9 mouse cellular contexts compared by ENCODE assay signal in genomic region chr19:47122802-47123201, GRCm38 (mm10). TPM values are rescaled to one million over a fixed set of nuclear protein-coding genes. Genes with fewer than 3 reads are reported as not detected.
DNase-seq lines count a peak whose midpoint lies in the region; ATAC-seq and TF ChIP-seq lines count a peak whose summit lies in the region.
"Had no signal": no experiment of that assay in that cellular context is flagged by ENCODE, and none has a peak within 500 bp of the region (broad histone marks: within the 10 kb centered on the region; RNA-seq: fewer than 3 reads in every experiment).

No protein-coding gene starts in this region.

- H3K27me3 ChIP-seq in heart, adult 2 months (ENCODE audit: control insufficient read depth, insufficient read depth, low read length): no peaks in the 10 kb centered on the region
- no peaks in the 10 kb centered on the region for H3K27me3 ChIP-seq in kidney, embryonic 16.5 days (ENCODE audit: insufficient read depth, low read length)

- peak; percentile 86 for TF ChIP-seq CTCF in heart, adult 2 months (IDR thresholded peaks at IDR 0.05)
- peak; percentile 36; the same call in 1 of the 2 replicates for TF ChIP-seq CTCF in embryonic fibroblast, embryonic 13.5 days (IDR thresholded peaks at IDR 0.05; ENCODE audit: borderline replicate concordance, insufficient read depth, low read length)

- TF ChIP-seq POLR2A in heart, adult 2 months (IDR thresholded peaks at IDR 0.05; ENCODE audit: insufficient read depth, low read depth, low read length): no peak
- TF ChIP-seq POLR2A in embryonic fibroblast, embryonic 13.5 days (IDR thresholded peaks at IDR 0.05; ENCODE audit: low read depth, low read length): no peak

- no peak overlapping the region for H3K4me3 ChIP-seq in heart, adult 2 months
- no peak overlapping the region for H3K4me3 ChIP-seq in embryonic fibroblast, embryonic 13.5 days (ENCODE audit: insufficient read depth, low read length)
- H3K4me3 ChIP-seq in kidney, embryonic 16.5 days (ENCODE audit: low read length): no peak overlapping the region

- no peaks in the 10 kb centered on the region for H3K4me1 ChIP-seq in heart, adult 2 months (ENCODE audit: control insufficient read depth, insufficient read depth, low read length)
- H3K4me1 ChIP-seq in embryonic fibroblast, embryonic 13.5 days (ENCODE audit: control insufficient read depth, insufficient read depth, low read length): no peaks in the 10 kb centered on the region
- H3K4me1 ChIP-seq in kidney, embryonic 16.5 days (ENCODE audit: insufficient read depth, low read length): no peaks in the 10 kb centered on the region

- H3K9ac ChIP-seq in heart, adult 2 months (ENCODE audit: low read depth, low read length): no peak overlapping the region
- H3K9ac ChIP-seq in kidney, embryonic 16.5 days (replicated peaks; ENCODE audit: low read length): no peak overlapping the region

- TF ChIP-seq EP300 in heart, adult 2 months (IDR thresholded peaks at IDR 0.05; ENCODE audit: insufficient read depth, low read depth, low read length): no peak

- H3K79me2 ChIP-seq in heart, adult 2 months (replicated peaks; ENCODE audit: control insufficient read depth, insufficient read depth, low read length): no peaks in the 10 kb centered on the region

- no peak overlapping the region for H3K27ac ChIP-seq in heart, adult 2 months
- H3K27ac ChIP-seq in embryonic fibroblast, embryonic 13.5 days (ENCODE audit: insufficient read depth, low read length): no peak overlapping the region
- no peak overlapping the region for H3K27ac ChIP-seq in kidney, embryonic 16.5 days (ENCODE audit: low read length)

- no peak overlapping the region for H3K4me2 ChIP-seq in kidney, embryonic 16.5 days (replicated peaks; ENCODE audit: low read depth, low read length)

- WGBS in heart, adult 2 months: 34% methylated on average over 2 of the region's 2 CpGs
- WGBS in kidney, embryonic 16.5 days: 15% methylated on average over 2 of the region's 2 CpGs

- intact Hi-C loops in heart, adult 2 months (cut with DNase I): loop anchor here (2.0 kb wide), 1 partner anchor 14 kb away; no protein-coding TSS in a partner anchor

- H3K36me3 ChIP-seq in heart, adult 2 months (ENCODE audit: control insufficient read depth, insufficient read depth, low read length): no peaks in the 10 kb centered on the region
- peaks cover 53% of the 10 kb centered on the region for H3K36me3 ChIP-seq in kidney, embryonic 16.5 days (ENCODE audit: insufficient read depth, low read length)

- H3K9me3 ChIP-seq in kidney, embryonic 16.5 days (ENCODE audit: low read length): no peaks in the 10 kb centered on the region

- ATAC-seq in megakaryocyte-erythroid progenitor cell, adult 5-6 weeks (replicated peaks; ENCODE audit: low FRiP score, low TSS enrichment, poor library complexity, severe bottlenecking): no peak
- ATAC-seq in kidney, embryonic 16.5 days (ENCODE audit: low FRiP score, low TSS enrichment): no peak

- no peak for DNase-seq in heart, adult 2 months
- DNase-seq in heart, adult 8-10 months (ENCODE audit: low spot score): no peak
- DNase-seq in spleen, adult 12 weeks (ENCODE audit: low spot score): peak; percentile 33
- no peak for DNase-seq in spleen, postnatal 36 days (ENCODE audit: low spot score in 2 of 2)
- DNase-seq in spleen, postnatal 10 days (ENCODE audit: low spot score in 2 of 2): peak; percentile 32 to 77

RNA-seq across cellular contexts. Expression of gene Calhm2, which starts 15.3 kb away (rescaled TPM):
- total RNA-seq in heart, adult 2 months (2021): 1 to 10 TPM; 3.7 to 4.5 TPM
- 7.1 and 7.5 TPM in 2 replicates for polyA plus RNA-seq in heart, adult 2 months (2012; rRNA removed)
- 1 to 10 TPM; 2.4 to 4.5 (median 4.1) TPM for total RNA-seq in heart, adult 8-10 months (2022)
- polyA plus RNA-seq in embryonic fibroblast, embryonic 13.5 days (2011; ENCODE audit: insufficient read length, low read depth, missing spikeins): 13.7 and 15.2 TPM in 2 replicates
- total RNA-seq in megakaryocyte-erythroid progenitor cell, adult 5-6 weeks (2014; fragmentation: Nextera tagmentation): 3.2 and 3.6 TPM in 2 replicates
- total RNA-seq in megakaryocyte-erythroid progenitor cell, adult 5-6 weeks (2017): 1.6 and 2.3 TPM in 2 replicates
- polyA plus RNA-seq in kidney, embryonic 16.5 days (2015; fragmentation: Nextera tagmentation; extraction: Ambion mirVana): 8.5 and 8.7 TPM in 2 replicates

RNA-seq across cellular contexts. Expression of gene Calhm1, which starts 21.3 kb away (rescaled TPM):
- total RNA-seq in heart, adult 2 months (2021): not detected
- polyA plus RNA-seq in heart, adult 2 months (2012; rRNA removed): not detected in 2 replicates
- not detected for total RNA-seq in heart, adult 8-10 months (2022)
- not detected in 2 replicates for polyA plus RNA-seq in embryonic fibroblast, embryonic 13.5 days (2011; ENCODE audit: insufficient read length, low read depth, missing spikeins)
- total RNA-seq in megakaryocyte-erythroid progenitor cell, adult 5-6 weeks (2014; fragmentation: Nextera tagmentation): not detected in 2 replicates
- total RNA-seq in megakaryocyte-erythroid progenitor cell, adult 5-6 weeks (2017): not detected in 2 replicates
- polyA plus RNA-seq in kidney, embryonic 16.5 days (2015; fragmentation: Nextera tagmentation; extraction: Ambion mirVana): not detected in 2 replicates
- polyA plus RNA-seq: large intestine, adult 2 months had no signal

RNA-seq across cellular contexts. Expression of gene Pdcd11, which starts 32.2 kb away (rescaled TPM):
- 10 to 100 TPM; 11.8 to 12.4 TPM for total RNA-seq in heart, adult 2 months (2021)
- polyA plus RNA-seq in heart, adult 2 months (2012; rRNA removed): 5.5 and 7.7 TPM in 2 replicates
- total RNA-seq in heart, adult 8-10 months (2022): 10 to 100 TPM; 11.5 to 12.7 (median 12.0) TPM
- polyA plus RNA-seq in embryonic fibroblast, embryonic 13.5 days (2011; ENCODE audit: insufficient read length, low read depth, missing spikeins): 22.2 and 22.6 TPM in 2 replicates
- total RNA-seq in megakaryocyte-erythroid progenitor cell, adult 5-6 weeks (2014; fragmentation: Nextera tagmentation): 31.9 and 42.3 TPM in 2 replicates
- 38.0 and 42.3 TPM in 2 replicates for total RNA-seq in megakaryocyte-erythroid progenitor cell, adult 5-6 weeks (2017)
- polyA plus RNA-seq in kidney, embryonic 16.5 days (2015; fragmentation: Nextera tagmentation; extraction: Ambion mirVana): 9.3 and 10.3 TPM in 2 replicates

RNA-seq across cellular contexts. Expression of gene Usmg5, which starts 32.4 kb away (rescaled TPM):
- total RNA-seq in heart, adult 2 months (2021): 1,000 to 10,000 TPM; 2,026 to 2,490 TPM
- polyA plus RNA-seq in heart, adult 2 months (2012; rRNA removed): 762 and 1,154 TPM in 2 replicates
- 1,000 to 10,000 TPM; 2,439 to 2,796 (median 2,686) TPM for total RNA-seq in heart, adult 8-10 months (2022)
- polyA plus RNA-seq in embryonic fibroblast, embryonic 13.5 days (2011; ENCODE audit: insufficient read length, low read depth, missing spikeins): 712 and 728 TPM in 2 replicates
- total RNA-seq in megakaryocyte-erythroid progenitor cell, adult 5-6 weeks (2014; fragmentation: Nextera tagmentation): 709 and 727 TPM in 2 replicates
- 667 and 899 TPM in 2 replicates for total RNA-seq in megakaryocyte-erythroid progenitor cell, adult 5-6 weeks (2017)
- 1,146 and 1,154 TPM in 2 replicates for polyA plus RNA-seq in kidney, embryonic 16.5 days (2015; fragmentation: Nextera tagmentation; extraction: Ambion mirVana)

RNA-seq across cellular contexts. Expression of gene Calhm3, which starts 34.8 kb away (rescaled TPM):
- total RNA-seq in heart, adult 2 months (2021): not detected
- not detected in 2 replicates for polyA plus RNA-seq in heart, adult 2 months (2012; rRNA removed)
- not detected for total RNA-seq in heart, adult 8-10 months (2022)
- polyA plus RNA-seq in embryonic fibroblast, embryonic 13.5 days (2011; ENCODE audit: insufficient read length, low read depth, missing spikeins): not detected in 2 replicates
- total RNA-seq in megakaryocyte-erythroid progenitor cell, adult 5-6 weeks (2014; fragmentation: Nextera tagmentation): not detected in 2 replicates
- not detected in 2 replicates for total RNA-seq in megakaryocyte-erythroid progenitor cell, adult 5-6 weeks (2017)
- not detected in 2 replicates for polyA plus RNA-seq in kidney, embryonic 16.5 days (2015; fragmentation: Nextera tagmentation; extraction: Ambion mirVana)
- polyA plus RNA-seq: large intestine, adult 2 months had no signal

Comparison
In these comparisons a context has a peak if more than half of its experiments do, and no peak if none do; other contexts are left out.
1. DNase-seq: peak in spleen, adult 12 weeks (single experiment) and spleen, postnatal 10 days (2 of 2); none in heart, adult 2 months (0 of 2), heart, adult 8-10 months (single experiment) and spleen, postnatal 36 days (0 of 2).